Mouse (Mus musculus) CH12.LX (cell line): Measurements from ENCODE around the gene Wwc2. TPM values are rescaled to one million over a fixed set of nuclear protein-coding genes. Genes with fewer than 3 reads are reported as not detected.

ENCODE experiments used
- DNase-seq: peaks from one replicate; pipeline ENCODE4 v3.0.0-alpha.2; 2013; ENCODE audit errors: extremely low read depth
- H3K27ac ChIP-seq: 2 replicates; pipeline ENCODE4 v1.5.1; 2012; ENCODE audit warnings: low read depth, mild to moderate bottlenecking, control low read depth, moderate library complexity; ENCODE audit not compliant: insufficient read depth
- H3K27me3 ChIP-seq: replicated peaks from 2 replicates; pipeline ENCODE3; 2012; ENCODE audit warnings: inconsistent platforms
- H3K36me3 ChIP-seq, 2 experiments: replicated peaks in 1 of 2; 2 replicates each; pipeline versions ENCODE3 to v1.6.1; 2012; ENCODE audit warnings: inconsistent platforms in 1 of 2, low read length in 1 of 2, mild to moderate bottlenecking in 1 of 2, mixed read lengths in 1 of 2, moderate library complexity in 1 of 2; ENCODE audit not compliant: control insufficient read depth in 1 of 2, insufficient read depth in 1 of 2
- H3K4me1 ChIP-seq, 2 experiments: 2 replicates each; pipeline ENCODE4 v1.6.1; 2012; ENCODE audit warnings: inconsistent platforms in 1 of 2, moderate library complexity in 1 of 2; ENCODE audit not compliant: insufficient read depth in 2 of 2, control insufficient read depth in 1 of 2
- H3K4me2 ChIP-seq: 2 replicates; pipeline ENCODE4 v1.6.1; 2012; ENCODE audit warnings: low read depth, mild to moderate bottlenecking, control low read depth; ENCODE audit not compliant: poor library complexity, insufficient read depth, severe bottlenecking
- H3K4me3 ChIP-seq, 3 experiments: fragments of 150-350 bp in 1 of 3; sonication (generic) in 1 of 3; replicated peaks in 1 of 3; 2 replicates each; pipeline versions ENCODE3 to v1.5.1; 2011 to 2012; ENCODE audit warnings: low read depth in 2 of 3, low read length in 2 of 3, mild to moderate bottlenecking in 2 of 3, moderate library complexity in 2 of 3, control low read depth in 1 of 3, improper control_type of control experiment in 1 of 3, inconsistent platforms in 1 of 3, mixed read lengths in 1 of 3; ENCODE audit not compliant: poor library complexity in 1 of 3
- H3K79me2 ChIP-seq: replicated peaks from 2 replicates; pipeline ENCODE4 v1.6.1; 2012; ENCODE audit warnings: mild to moderate bottlenecking, moderate library complexity; ENCODE audit not compliant: control insufficient read depth, poor library complexity, insufficient read depth, severe bottlenecking; ENCODE audit errors: extremely low read depth
- H3K9ac ChIP-seq: 2 replicates; pipeline ENCODE4 v1.6.1; 2012; ENCODE audit warnings: low read depth, mild to moderate bottlenecking, control low read depth, moderate library complexity; ENCODE audit not compliant: insufficient read depth
- H3K9me3 ChIP-seq: replicated peaks from 2 replicates; pipeline ENCODE3; 2012; ENCODE audit warnings: low read length, inconsistent platforms, mixed read lengths
- BHLHE40 ChIP-seq: IDR thresholded peaks from 2 replicates; pipeline ENCODE4 v1.6.1; 2011; ENCODE audit warnings: mild to moderate bottlenecking, low read depth, low read length, improper control_type of control experiment
- CHD1 ChIP-seq: IDR thresholded peaks from 2 replicates; pipeline ENCODE4 v1.6.1; 2012; ENCODE audit warnings: low read depth, low read length, improper control_type of control experiment, inconsistent platforms
- E2F4 ChIP-seq: IDR thresholded peaks from 2 replicates; pipeline ENCODE4 v1.6.1; 2011; ENCODE audit warnings: low read depth, low read length, improper control_type of control experiment; ENCODE audit not compliant: insufficient replicate concordance
- ETS1 ChIP-seq: conservative IDR thresholded peaks from 2 replicates; pipeline ENCODE4 v1.6.1; 2012; ENCODE audit warnings: low read depth, mild to moderate bottlenecking, inconsistent platforms, low read length, improper control_type of control experiment, moderate library complexity
- GABPA ChIP-seq: IDR thresholded peaks from 2 replicates; pipeline ENCODE4 v1.6.1; 2012; ENCODE audit warnings: low read depth, low read length, improper control_type of control experiment, inconsistent platforms; ENCODE audit not compliant: insufficient replicate concordance
- HCFC1 ChIP-seq: IDR thresholded peaks from 2 replicates; pipeline ENCODE4 v1.6.1; 2012; ENCODE audit warnings: low read depth, mild to moderate bottlenecking, inconsistent platforms, low read length, improper control_type of control experiment
- IRF4 ChIP-seq: IDR thresholded peaks from 2 replicates; pipeline ENCODE4 v1.6.1; 2014; ENCODE audit warnings: low read depth, mild to moderate bottlenecking, inconsistent platforms, low read length, improper control_type of control experiment
- JUN ChIP-seq: IDR thresholded peaks from 2 replicates; pipeline ENCODE4 v1.6.1; 2011; ENCODE audit warnings: low read depth, mild to moderate bottlenecking, low read length, improper control_type of control experiment, moderate library complexity; ENCODE audit not compliant: insufficient read depth
- KAT2A ChIP-seq: IDR thresholded peaks from 2 replicates; pipeline ENCODE4 v1.6.1; 2012; ENCODE audit warnings: low read length, improper control_type of control experiment, inconsistent platforms; ENCODE audit not compliant: insufficient replicate concordance
- MAFK ChIP-seq: IDR thresholded peaks from 2 replicates; pipeline ENCODE4 v1.6.1; 2011; ENCODE audit warnings: low read length, improper control_type of control experiment; ENCODE audit not compliant: insufficient replicate concordance
- MAX ChIP-seq: IDR thresholded peaks from 2 replicates; pipeline ENCODE4 v1.6.1; 2011; ENCODE audit warnings: low read length, improper control_type of control experiment
- MEF2A ChIP-seq: IDR thresholded peaks from 2 replicates; pipeline ENCODE4 v1.6.1; 2014; ENCODE audit warnings: low read depth, mild to moderate bottlenecking, inconsistent platforms, low read length, improper control_type of control experiment, borderline replicate concordance
- MXI1 ChIP-seq: IDR thresholded peaks from 2 replicates; pipeline ENCODE4 v1.6.1; 2011; ENCODE audit warnings: mild to moderate bottlenecking, low read depth, low read length, improper control_type of control experiment
- NELFE ChIP-seq: IDR thresholded peaks from 2 replicates; pipeline ENCODE4 v1.6.1; 2011; ENCODE audit warnings: low read depth, low read length, improper control_type of control experiment
- NRF1 ChIP-seq: IDR thresholded peaks from 2 replicates; pipeline ENCODE4 v1.6.1; 2014; ENCODE audit warnings: low read depth, mild to moderate bottlenecking, inconsistent platforms, low read length, improper control_type of control experiment, moderate library complexity
- POLR2AphosphoS2 ChIP-seq: IDR thresholded peaks from 2 replicates; pipeline ENCODE4 v1.6.1; 2011; ENCODE audit warnings: low read depth, low read length, improper control_type of control experiment
- RAD21 ChIP-seq: IDR thresholded peaks from 2 replicates; pipeline ENCODE4 v1.6.1; 2011; ENCODE audit warnings: low read depth, mild to moderate bottlenecking, low read length, improper control_type of control experiment, moderate library complexity
- RCOR1 ChIP-seq: conservative IDR thresholded peaks from 2 replicates; pipeline ENCODE4 v1.6.1; 2012; ENCODE audit warnings: low read depth, mild to moderate bottlenecking, inconsistent platforms, low read length, improper control_type of control experiment
- SIN3A ChIP-seq: IDR thresholded peaks from 2 replicates; pipeline ENCODE4 v1.6.1; 2012; ENCODE audit warnings: low read length, improper control_type of control experiment, inconsistent platforms
- SMC3 ChIP-seq: IDR thresholded peaks from 2 replicates; pipeline ENCODE4 v1.6.1; 2011; ENCODE audit warnings: low read depth, low read length, improper control_type of control experiment
- TBP ChIP-seq: conservative IDR thresholded peaks from 2 replicates; pipeline ENCODE4 v1.6.1; 2011; ENCODE audit warnings: low read depth, low read length, improper control_type of control experiment
- TCF12 ChIP-seq: IDR thresholded peaks from 2 replicates; pipeline ENCODE4 v1.6.1; 2014; ENCODE audit warnings: low read depth, mild to moderate bottlenecking, inconsistent platforms, low read length, improper control_type of control experiment
- UBTF ChIP-seq: IDR thresholded peaks from 2 replicates; pipeline ENCODE4 v1.6.1; 2012; ENCODE audit warnings: low read depth, mild to moderate bottlenecking, inconsistent platforms, low read length, improper control_type of control experiment, moderate library complexity
- USF1 ChIP-seq: IDR thresholded peaks from 2 replicates; pipeline ENCODE4 v1.6.1; 2014; ENCODE audit warnings: low read depth, mild to moderate bottlenecking, inconsistent platforms, low read length, improper control_type of control experiment
- ZC3H11A ChIP-seq: IDR thresholded peaks from 2 replicates; pipeline ENCODE4 v1.6.1; 2012; ENCODE audit warnings: low read depth, mild to moderate bottlenecking, inconsistent platforms, low read length, improper control_type of control experiment
- ZKSCAN1 ChIP-seq: IDR thresholded peaks from 2 replicates; pipeline ENCODE4 v1.6.1; 2012; ENCODE audit warnings: low read depth, inconsistent platforms, low read length, improper control_type of control experiment, borderline replicate concordance
- ZNF384 ChIP-seq: IDR thresholded peaks from 2 replicates; pipeline ENCODE4 v1.6.1; 2012; ENCODE audit warnings: low read depth, low read length, improper control_type of control experiment, inconsistent platforms
- dilution Hi-C: fragments of 300-500 bp; cut with MboI; formaldehyde crosslinking; loops from 2 replicates; pipeline ENCODE4 v1.14.3; 2020; ENCODE audit warnings: low sequenced_read_pairs; ENCODE audit not compliant: extremely low pct_unique_long_range_greater_than_20kb, extremely low pct_ligation_motif_present
- in situ Hi-C: fragments of 300-500 bp; cut with MboI; formaldehyde crosslinking; loops from 3 replicates; pipeline ENCODE4 v1.14.3; 2019; ENCODE audit warnings: low sequenced_read_pairs, low pct_ligation_motif_present, low pct_unique_long_range_greater_than_20kb, mixed read lengths
- polyA plus RNA-seq: library from polyadenylated mRNA; unstranded; fragments of >175 nt; gene quantifications from 2 replicates; pipeline ENCODE4 v1.2.1, GENCODE M21; 2012; ENCODE audit warnings: low read depth; ENCODE audit not compliant: insufficient read length
- total RNA-seq, 2 experiments: library from RNA; depleted of rRNA; stranded (reverse); fragments of 300-350 nt in 1 of 2; fragments of >200 nt in 1 of 2; gene quantifications; 2 replicates each; pipeline ENCODE4 v1.2.3; 2012 to 2014

Gene Wwc2
- total and polyA plus RNA-seq, 3 experiments, result 0.04 to 1.1 (median 0.32) TPM

DNA sequence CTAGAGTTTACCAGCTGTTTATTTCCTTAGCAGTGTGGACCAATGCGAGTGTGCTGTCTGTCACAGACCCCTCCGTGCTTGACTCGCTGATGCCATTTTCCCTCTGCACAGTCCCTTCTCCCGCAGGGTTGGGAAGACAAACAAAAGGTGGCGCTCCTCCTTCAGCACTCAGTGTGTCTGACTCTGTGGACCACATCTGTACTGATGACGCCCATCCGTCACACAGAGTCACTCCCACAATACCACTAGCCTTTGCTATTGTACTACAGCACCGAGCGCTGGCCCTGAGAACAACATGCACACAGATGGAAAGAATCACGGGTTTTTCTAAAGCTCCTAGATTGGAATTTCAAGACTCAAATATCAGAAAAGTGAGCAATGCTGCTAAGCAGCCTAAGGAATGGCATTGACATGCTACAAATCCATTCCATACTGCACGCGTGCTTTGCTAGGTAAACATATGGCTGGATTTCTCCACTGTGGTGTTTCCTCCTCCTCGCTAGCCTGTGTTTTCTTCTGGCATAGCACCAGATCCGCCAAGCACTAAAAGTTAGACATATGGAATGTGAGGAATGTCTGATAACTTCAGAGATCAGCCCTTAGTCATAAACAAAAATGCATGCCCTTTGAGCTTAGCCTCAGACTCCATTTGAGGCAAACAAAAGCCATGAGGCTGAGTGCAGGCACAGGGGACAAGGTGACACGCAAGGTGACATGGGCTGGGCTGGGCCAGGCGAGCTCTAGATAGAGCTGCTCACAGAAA is 58.5 kb downstream of the Wwc2 start:
- dilution Hi-C loops, result no loop called here
- H3K4me2 ChIP-seq, result no peak overlapping the region
- no peaks in the 10 kb centered on the region for H3K79me2 ChIP-seq
- no peak overlapping the region for H3K4me3 ChIP-seq
- H3K9ac ChIP-seq, result no peak overlapping the region
- H3K27me3 ChIP-seq, result no peaks in the 10 kb centered on the region
- H3K27ac ChIP-seq, result no peak overlapping the region
- no peaks in the 10 kb centered on the region for H3K36me3 ChIP-seq
- H3K9me3 ChIP-seq, result no peaks in the 10 kb centered on the region
- in situ Hi-C loops, result no loop called here
- no peak for TF ChIP-seq E2F4
- TF ChIP-seq NELFE, result no peak
- no peak for TF ChIP-seq SMC3
- no peak for TF ChIP-seq ZNF384
- no peak for TF ChIP-seq RAD21
- no peak for TF ChIP-seq MAFK
- TF ChIP-seq RCOR1, result no peak
- TF ChIP-seq IRF4, result no peak
- no peak for TF ChIP-seq SIN3A
- no peak for TF ChIP-seq USF1
- no peak for TF ChIP-seq TBP
- TF ChIP-seq POLR2AphosphoS2, result no peak
- TF ChIP-seq MEF2A, result no peak
- no peak for TF ChIP-seq ETS1
- no peak for TF ChIP-seq JUN
- no peak for TF ChIP-seq GABPA
- no peak for TF ChIP-seq MXI1
- TF ChIP-seq, all 38 proteins: peak for 0
- DNase-seq, result no peak
- peaks cover 0 to 23% of the 10 kb centered on the region in 2 experiments; a peak in 2 of 4 replicates for H3K4me1 ChIP-seq

DNA sequence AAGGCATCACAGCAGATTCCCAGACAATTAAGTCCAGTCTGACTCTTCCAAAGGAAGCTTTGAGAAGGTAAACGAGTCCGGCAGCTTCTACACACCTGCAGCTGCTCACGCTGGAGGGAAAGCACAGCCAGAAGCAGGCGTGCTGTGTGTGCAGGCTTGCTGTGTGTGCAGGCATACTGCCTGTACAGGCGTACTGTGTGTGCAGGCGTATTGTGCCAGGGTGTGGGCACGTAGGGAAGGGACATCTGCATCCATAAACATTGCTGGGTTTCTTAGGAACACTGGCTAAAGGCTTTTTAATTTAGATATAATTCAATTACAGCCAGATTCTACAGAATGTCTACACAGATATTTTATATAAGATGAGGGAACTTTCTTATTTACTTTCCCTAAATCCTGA is 59.4 kb downstream of the Wwc2 start:
- Histone ChIP-seq H3K27ac (no peak overlapping the region), H3K27me3 (no peaks in the 10 kb centered on the region), H3K4me3 (no peak overlapping the region), H3K79me2 (no peaks in the 10 kb centered on the region), H3K9me3 (no peaks in the 10 kb centered on the region)
- in situ Hi-C loops, result no loop called here
- DNase-seq, result no peak
- no peak for TF ChIP-seq MXI1
- no peak for TF ChIP-seq TCF12
- TF ChIP-seq ZKSCAN1, result no peak
- TF ChIP-seq KAT2A, result no peak
- no peak for TF ChIP-seq HCFC1
- no peak for TF ChIP-seq GABPA
- TF ChIP-seq USF1, result no peak
- TF ChIP-seq RAD21, result no peak
- no peak for TF ChIP-seq ZNF384
- no peak for TF ChIP-seq BHLHE40
- TF ChIP-seq ZC3H11A, result no peak
- no peak for TF ChIP-seq UBTF
- no peak for TF ChIP-seq CHD1
- TF ChIP-seq NRF1, result no peak
- TF ChIP-seq MAX, result no peak
- TF ChIP-seq, all 38 proteins: peak for 0
- Histone ChIP-seq H3K36me3 (no peaks in the 10 kb centered on the region), H3K9ac (no peak overlapping the region), H3K4me2 (no peak overlapping the region), H3K4me1 (peaks cover 0 to 23% of the 10 kb centered on the region in 2 experiments; a peak in 2 of 4 replicates)
- dilution Hi-C loops, result no loop called here
